In the genomic region with DNA sequence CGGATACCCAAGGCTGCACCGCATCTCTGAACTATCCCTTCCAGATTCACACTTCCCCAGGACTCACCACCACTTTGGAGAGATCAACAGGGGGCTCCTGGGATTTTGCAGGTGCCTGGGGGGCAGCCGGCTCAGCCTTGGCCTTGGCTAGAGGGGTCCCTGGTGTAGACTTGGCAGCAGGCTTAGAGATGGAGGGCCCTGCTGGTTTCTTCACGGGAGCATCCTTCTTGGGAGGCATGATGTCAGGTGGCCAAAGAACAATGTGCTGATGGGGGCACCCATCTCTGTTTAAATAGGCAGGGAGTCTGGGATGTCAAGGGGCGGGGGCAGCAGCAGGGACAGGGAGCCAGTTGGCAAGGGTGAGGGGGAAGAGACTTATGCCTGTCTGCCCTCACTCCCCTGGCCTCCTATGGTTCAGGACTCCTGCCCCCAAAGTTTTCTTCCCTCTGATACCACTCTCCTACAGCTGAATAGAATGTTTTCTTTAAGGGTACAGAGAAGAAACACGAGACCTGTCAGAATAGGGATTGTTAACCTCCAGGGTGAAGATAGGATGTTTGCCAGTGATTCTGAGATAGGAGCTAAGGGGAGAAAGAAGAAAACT, we compare ENCODE assay signal across 11 mouse cellular contexts. TPM values are rescaled to one million over a fixed set of nuclear protein-coding genes. Genes with fewer than 3 reads are reported as not detected.
DNase-seq lines count a peak whose midpoint lies in the region; ATAC-seq lines count a peak whose summit lies in the region.
"Had no signal": no experiment of that assay in that cellular context is flagged by ENCODE, and none has a peak within 500 bp of the region (broad histone marks: within the 10 kb centered on the region; RNA-seq: fewer than 3 reads in every experiment).

No protein-coding gene starts in this region.

- peak; percentile 95 for DNase-seq in heart, adult 11 months
- no peak for DNase-seq in heart, postnatal 4 days
- DNase-seq in kidney, adult 9 months = no peak
- DNase-seq in thymus, adult 18-20 months = no peak
- DNase-seq: adrenal gland, adult 8-10 months; kidney, adult 11 months; spleen, adult 18-20 months had no signal

- ATAC-seq in kidney, embryonic 16.5 days (ENCODE audit: low FRiP score, low TSS enrichment) = no peak
- ATAC-seq in embryonic facial prominence, embryonic 15.5 days (ENCODE audit: insufficient number of reproducible peaks, low FRiP score, low TSS enrichment, low read depth) = no peak
- no peak for ATAC-seq in midbrain, embryonic 16.5 days
- ATAC-seq in inflammation-experienced regulatory T-cells, adult 6 months = no peak

- no peaks in the 10 kb centered on the region for H3K27me3 ChIP-seq in kidney, embryonic 16.5 days (ENCODE audit: insufficient read depth, low read length)
- H3K27me3 ChIP-seq in embryonic facial prominence, embryonic 15.5 days = no peaks in the 10 kb centered on the region
- no peaks in the 10 kb centered on the region for H3K27me3 ChIP-seq in midbrain, embryonic 16.5 days (ENCODE audit: control insufficient read depth, insufficient read depth, low read depth, low read length)

- no peak overlapping the region for H3K27ac ChIP-seq in kidney, embryonic 16.5 days (ENCODE audit: low read length)
- no peak overlapping the region for H3K27ac ChIP-seq in embryonic facial prominence, embryonic 15.5 days (replicated peaks)
- H3K27ac ChIP-seq in midbrain, embryonic 16.5 days (ENCODE audit: low read length) = no peak overlapping the region

- peak overlapping the region; percentile 16; the same call in 1 of the 2 replicates for H3K9ac ChIP-seq in kidney, embryonic 16.5 days (replicated peaks; ENCODE audit: low read length)
- no peak overlapping the region for H3K9ac ChIP-seq in embryonic facial prominence, embryonic 15.5 days
- no peak overlapping the region for H3K9ac ChIP-seq in midbrain, embryonic 16.5 days (ENCODE audit: low read depth, low read length)

- H3K4me2 ChIP-seq in kidney, embryonic 16.5 days (replicated peaks; ENCODE audit: low read depth, low read length) = no peak overlapping the region
- no peak overlapping the region for H3K4me2 ChIP-seq in embryonic facial prominence, embryonic 15.5 days (replicated peaks)
- H3K4me2 ChIP-seq in midbrain, embryonic 16.5 days (ENCODE audit: low read length) = peak overlapping the region; percentile 5; the same call in 1 of the 2 replicates

- WGBS in kidney, embryonic 16.5 days = 47% methylated on average over 6 of the region's 6 CpGs
- 41% methylated on average over 6 of the region's 6 CpGs for WGBS in embryonic facial prominence, embryonic 15.5 days
- WGBS in midbrain, embryonic 16.5 days = 44% methylated on average over 6 of the region's 6 CpGs

- H3K4me3 ChIP-seq in kidney, embryonic 16.5 days (ENCODE audit: low read length) = no peak overlapping the region
- H3K4me3 ChIP-seq in embryonic facial prominence, embryonic 15.5 days (replicated peaks) = 0 out of 2 replicates have a peak overlapping the region, but pooled peaks have one; percentile 2
- no peak overlapping the region for H3K4me3 ChIP-seq in midbrain, embryonic 16.5 days (ENCODE audit: low read depth, low read length)

- no peaks in the 10 kb centered on the region for H3K9me3 ChIP-seq in kidney, embryonic 16.5 days (ENCODE audit: low read length)
- no peaks in the 10 kb centered on the region for H3K9me3 ChIP-seq in embryonic facial prominence, embryonic 15.5 days (replicated peaks)
- no peaks in the 10 kb centered on the region for H3K9me3 ChIP-seq in midbrain, embryonic 16.5 days (replicated peaks; ENCODE audit: control insufficient read depth, low read length, poor library complexity, severe bottlenecking)

- H3K4me1 ChIP-seq in kidney, embryonic 16.5 days (ENCODE audit: insufficient read depth, low read length) = peaks cover 26% of the 10 kb centered on the region
- H3K4me1 ChIP-seq in embryonic facial prominence, embryonic 15.5 days = peaks cover 36% of the 10 kb centered on the region
- H3K4me1 ChIP-seq in midbrain, embryonic 16.5 days (ENCODE audit: control insufficient read depth, insufficient read depth, low read length) = peaks cover 17% of the 10 kb centered on the region

- no peaks in the 10 kb centered on the region for H3K36me3 ChIP-seq in kidney, embryonic 16.5 days (ENCODE audit: insufficient read depth, low read length)
- H3K36me3 ChIP-seq in embryonic facial prominence, embryonic 15.5 days = no peaks in the 10 kb centered on the region
- no peaks in the 10 kb centered on the region for H3K36me3 ChIP-seq in midbrain, embryonic 16.5 days (ENCODE audit: control insufficient read depth, insufficient read depth, low read length)

RNA-seq across cellular contexts. Expression of a gene that starts 1.2 kb away (rescaled TPM):
- total RNA-seq in heart, postnatal 4 days (2021) = 1 to 10 TPM; 3.7 TPM
- polyA plus RNA-seq in kidney, embryonic 16.5 days (2015; fragmentation: Nextera tagmentation; extraction: Ambion mirVana) = 4.2 and 5.7 TPM in 2 replicates
- 5.0 and 6.9 TPM in 2 replicates for polyA plus RNA-seq in embryonic facial prominence, embryonic 15.5 days (2015; fragmentation: Nextera tagmentation; extraction: Ambion mirVana)
- polyA plus RNA-seq in midbrain, embryonic 16.5 days (2015; fragmentation: Nextera tagmentation; extraction: Ambion mirVana) = 5.3 and 6.4 TPM in 2 replicates
- 1 to 10 TPM; 2.7 to 4.6 (median 4.5) TPM for polyA plus RNA-seq in inflammation-experienced regulatory T-cells, adult 6 months (2017; shearing (Covaris generic))

RNA-seq across cellular contexts. Expression of a gene that starts 3.3 kb away (rescaled TPM):
- 100 to 1,000 TPM; 616 to 628 TPM for total RNA-seq in heart, postnatal 4 days (2021)
- polyA plus RNA-seq in kidney, embryonic 16.5 days (2015; fragmentation: Nextera tagmentation; extraction: Ambion mirVana) = 1,255 and 1,413 TPM in 2 replicates
- 1,219 and 1,296 TPM in 2 replicates for polyA plus RNA-seq in embryonic facial prominence, embryonic 15.5 days (2015; fragmentation: Nextera tagmentation; extraction: Ambion mirVana)
- polyA plus RNA-seq in midbrain, embryonic 16.5 days (2015; fragmentation: Nextera tagmentation; extraction: Ambion mirVana) = 852 and 855 TPM in 2 replicates
- 1,000 to 10,000 TPM in 1 of 3 experiments, 100 to 1,000 TPM in 2; 949 to 1,454 (median 955) TPM for polyA plus RNA-seq in inflammation-experienced regulatory T-cells, adult 6 months (2017; shearing (Covaris generic))

RNA-seq across cellular contexts. Expression of a gene that starts 28.4 kb away (rescaled TPM):
- 10 to 100 TPM; 28.4 to 31.3 TPM for total RNA-seq in heart, postnatal 4 days (2021)
- polyA plus RNA-seq in kidney, embryonic 16.5 days (2015; fragmentation: Nextera tagmentation; extraction: Ambion mirVana) = 23.2 and 24.2 TPM in 2 replicates
- polyA plus RNA-seq in embryonic facial prominence, embryonic 15.5 days (2015; fragmentation: Nextera tagmentation; extraction: Ambion mirVana) = 43.3 and 44.0 TPM in 2 replicates
- 8.8 and 8.9 TPM in 2 replicates for polyA plus RNA-seq in midbrain, embryonic 16.5 days (2015; fragmentation: Nextera tagmentation; extraction: Ambion mirVana)
- 10 to 100 TPM; 68.4 to 89.7 (median 70.4) TPM for polyA plus RNA-seq in inflammation-experienced regulatory T-cells, adult 6 months (2017; shearing (Covaris generic))

RNA-seq across cellular contexts. Expression of a gene that starts 38.2 kb away (rescaled TPM):
- total RNA-seq in heart, postnatal 4 days (2021) = 10 to 100 TPM; 97.0 to 97.3 TPM
- polyA plus RNA-seq in kidney, embryonic 16.5 days (2015; fragmentation: Nextera tagmentation; extraction: Ambion mirVana) = 64.5 and 75.9 TPM in 2 replicates
- polyA plus RNA-seq in embryonic facial prominence, embryonic 15.5 days (2015; fragmentation: Nextera tagmentation; extraction: Ambion mirVana) = 85.2 and 93.6 TPM in 2 replicates
- polyA plus RNA-seq in midbrain, embryonic 16.5 days (2015; fragmentation: Nextera tagmentation; extraction: Ambion mirVana) = 185 and 195 TPM in 2 replicates
- polyA plus RNA-seq in inflammation-experienced regulatory T-cells, adult 6 months (2017; shearing (Covaris generic)) = 10 to 100 TPM; 53.1 to 64.4 (median 57.2) TPM

RNA-seq across cellular contexts. Expression of a gene that starts 50.3 kb away (rescaled TPM):
- total RNA-seq in heart, postnatal 4 days (2021) = 1 to 10 TPM; 6.9 to 8.3 TPM
- polyA plus RNA-seq in kidney, embryonic 16.5 days (2015; fragmentation: Nextera tagmentation; extraction: Ambion mirVana) = 16.2 and 16.6 TPM in 2 replicates
- polyA plus RNA-seq in embryonic facial prominence, embryonic 15.5 days (2015; fragmentation: Nextera tagmentation; extraction: Ambion mirVana) = 15.8 and 16.0 TPM in 2 replicates
- polyA plus RNA-seq in midbrain, embryonic 16.5 days (2015; fragmentation: Nextera tagmentation; extraction: Ambion mirVana) = 17.8 and 19.7 TPM in 2 replicates
- 1 to 10 TPM; 5.6 to 9.2 (median 6.0) TPM for polyA plus RNA-seq in inflammation-experienced regulatory T-cells, adult 6 months (2017; shearing (Covaris generic))
